Mouse (Mus musculus): ENCODE measurements around the gene Ifi35.
"Not testable (repeated sequence)": the region's sequence is repeated elsewhere in the genome, so short reads cannot be mapped to it uniquely, and the experiment has no call there.

Ifi35 gene

DNA sequence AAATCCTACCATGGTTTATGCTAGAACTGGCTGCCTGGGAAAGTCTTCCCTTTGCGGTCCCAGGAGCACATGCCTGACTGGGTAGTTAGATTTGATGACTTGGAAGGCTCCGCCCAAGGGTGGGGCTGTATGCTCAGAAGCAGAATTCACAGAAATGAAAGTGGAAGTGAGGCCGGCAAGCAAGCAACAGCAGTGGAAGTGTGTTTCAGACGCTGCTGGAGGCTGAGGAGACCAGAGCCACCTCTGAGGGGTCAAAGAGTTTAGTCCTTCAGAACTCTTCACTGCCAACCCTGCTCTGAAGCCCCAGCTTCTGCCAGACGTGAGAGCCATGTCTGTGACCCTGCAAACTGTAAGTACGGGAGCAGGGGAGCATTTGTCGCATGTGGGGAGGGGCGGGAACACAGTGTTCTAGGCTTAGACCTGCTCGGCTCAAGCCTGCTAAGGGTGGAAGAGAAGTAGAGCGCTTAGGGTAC lies at the start of gene Ifi35:
Gene Ifi35, plus strand, starts transcription at position 134 of the 473 bp plus-strand sequence.
- peak; percentile 75 for DNase-seq

DNA sequence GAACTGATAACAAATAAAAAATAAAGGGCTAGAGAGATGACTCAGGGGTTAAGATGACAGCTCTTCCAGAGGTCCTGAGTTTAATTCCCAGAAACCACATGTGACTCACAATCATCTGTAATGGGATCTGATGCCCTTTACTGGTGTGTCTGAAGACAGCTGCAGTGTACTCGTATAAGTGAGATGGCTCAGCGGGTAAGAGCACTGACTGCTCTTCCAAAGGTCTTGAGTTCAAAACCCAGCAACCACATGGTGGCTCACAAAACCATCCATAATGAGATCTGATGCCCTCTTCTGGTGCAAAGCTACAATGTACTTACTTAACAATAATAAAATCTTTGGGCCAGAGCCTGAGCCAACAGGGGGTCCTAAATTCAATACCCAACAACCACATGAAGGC lies 32.9 kb upstream of the Ifi35 start:
- no peak for DNase-seq

DNA sequence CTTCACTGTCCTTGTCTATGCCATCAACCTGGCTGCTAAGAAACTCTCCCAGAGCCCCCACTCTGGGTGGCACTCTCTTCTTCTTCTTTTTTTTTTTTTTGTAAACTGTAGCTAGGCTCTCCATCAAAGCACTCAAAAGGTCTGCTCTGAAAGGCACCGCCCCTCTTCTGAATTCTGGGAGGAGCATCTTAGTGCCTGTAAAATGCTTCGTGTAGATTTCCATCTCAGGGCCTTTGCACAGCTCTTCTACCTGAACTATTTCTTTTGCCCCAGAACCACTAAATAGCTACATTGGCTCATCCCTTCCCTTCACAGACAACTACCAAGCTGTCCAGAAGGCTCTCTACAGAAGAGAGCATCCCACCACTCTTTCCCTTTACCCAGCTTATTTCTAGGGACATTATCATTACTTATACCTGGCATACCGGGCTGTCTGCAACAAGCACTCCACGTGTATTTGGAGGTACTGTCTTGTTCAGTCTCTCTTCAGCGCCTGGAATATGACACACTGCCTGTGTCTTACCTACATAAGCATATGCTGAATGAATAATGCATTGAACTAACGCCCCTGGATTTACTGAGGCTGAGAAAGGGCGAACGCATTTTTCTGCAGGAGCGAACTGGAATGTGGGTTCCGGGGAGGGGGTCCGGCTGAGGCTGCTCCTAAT lies 31.6 kb upstream of the Ifi35 start:
- peak; percentile 30 for DNase-seq

DNA sequence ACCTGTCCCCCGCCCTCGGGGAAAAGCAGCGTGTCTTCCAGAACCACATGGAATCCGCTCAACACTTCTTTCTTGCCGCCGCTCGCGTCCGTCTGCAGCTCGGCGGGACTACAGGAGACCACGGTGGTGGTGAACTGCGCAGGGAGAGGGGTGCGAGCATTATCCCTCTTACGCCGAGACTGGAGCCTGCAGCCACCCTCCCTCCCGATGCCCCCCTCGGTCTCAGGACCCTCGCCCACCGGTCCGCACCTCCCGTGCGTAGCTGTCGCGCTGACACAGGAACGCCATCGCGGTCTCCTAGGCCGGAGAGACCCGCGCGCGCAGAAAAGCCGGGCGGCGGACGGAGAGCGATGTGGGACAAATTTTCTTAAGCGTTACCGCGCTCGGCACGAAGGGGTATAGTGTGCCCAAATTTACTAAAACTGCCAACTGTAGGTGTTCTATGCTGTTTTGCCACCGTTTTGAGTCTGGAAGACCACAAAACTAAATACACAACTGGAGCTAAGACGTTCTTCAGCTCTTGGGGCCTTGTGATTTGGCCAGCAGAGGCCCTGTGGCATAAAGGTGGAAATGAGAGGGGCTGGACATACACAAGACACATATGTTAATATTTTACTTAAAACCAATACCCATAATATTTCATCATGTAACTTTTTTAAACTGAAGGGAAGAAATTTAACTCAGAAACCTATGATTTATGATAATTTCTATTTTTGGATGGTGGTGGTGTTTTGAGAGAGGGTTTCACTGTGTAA lies 30.9 kb upstream of the Ifi35 start, which contains the start of gene Aarsd1:
Gene Aarsd1, minus strand, starts transcription at position 515 of the 755 bp plus-strand sequence.
- DNase-seq = peak; percentile 93

DNA sequence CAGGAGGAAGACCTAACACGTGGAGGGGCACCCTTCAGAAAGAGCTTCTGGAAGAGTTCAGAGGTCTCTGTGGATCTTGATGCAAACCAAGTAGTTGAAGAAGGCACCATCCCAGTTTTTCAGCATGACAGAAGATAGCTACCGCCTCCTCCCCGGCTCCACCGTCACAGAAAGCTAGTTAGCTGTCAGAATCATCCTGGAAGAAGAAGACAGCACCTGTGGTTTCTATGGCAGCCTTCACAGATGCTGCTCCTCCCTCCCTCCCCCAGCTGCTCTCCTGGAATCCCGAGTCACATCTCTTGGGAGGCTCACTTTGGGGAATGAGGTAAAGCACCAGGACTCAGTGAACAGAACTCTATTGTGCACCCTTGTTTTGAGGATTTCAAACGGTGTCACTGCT lies 29.2 kb upstream of the Ifi35 start:
- no peak for DNase-seq

DNA sequence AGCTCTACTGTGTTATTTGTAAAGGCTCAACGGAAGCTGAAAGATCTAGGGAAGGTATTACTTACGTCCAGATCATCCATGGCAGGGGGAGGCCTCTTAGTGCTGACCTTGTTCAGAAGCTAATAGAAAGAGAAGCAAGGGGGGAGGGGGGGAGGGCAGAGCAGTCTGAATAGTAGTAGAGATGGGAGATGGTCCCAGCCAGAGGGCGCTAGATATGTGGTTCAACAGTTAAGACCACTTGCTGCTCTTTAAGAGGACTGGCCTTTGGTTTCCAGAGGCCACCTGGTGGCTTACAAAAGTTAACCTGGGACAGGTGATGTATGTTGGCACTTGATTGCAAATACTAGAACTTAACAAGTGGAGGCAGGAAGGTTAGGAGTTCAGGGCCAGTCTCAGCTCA lies 28.6 kb upstream of the Ifi35 start:
- no peak for DNase-seq

DNA sequence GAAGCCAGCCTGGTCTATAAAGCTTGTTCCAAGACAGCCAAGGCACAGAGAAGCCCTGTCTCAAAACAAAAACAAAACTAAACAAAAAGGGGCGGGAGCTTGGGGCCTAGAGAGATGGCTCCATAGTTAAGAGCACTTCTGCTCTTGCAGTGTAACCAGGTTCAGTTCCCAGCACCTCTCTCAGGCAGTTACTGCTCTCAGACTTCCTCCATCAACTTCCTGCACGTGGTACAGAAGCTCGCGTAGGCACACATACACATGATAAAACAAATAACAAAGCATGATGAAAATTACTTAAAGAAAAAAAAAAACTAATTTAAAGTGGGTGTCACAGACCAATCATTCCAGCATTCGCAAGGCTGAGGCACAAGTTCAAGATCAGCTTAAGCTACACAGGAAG lies 28.1 kb upstream of the Ifi35 start:
- no peak for DNase-seq

DNA sequence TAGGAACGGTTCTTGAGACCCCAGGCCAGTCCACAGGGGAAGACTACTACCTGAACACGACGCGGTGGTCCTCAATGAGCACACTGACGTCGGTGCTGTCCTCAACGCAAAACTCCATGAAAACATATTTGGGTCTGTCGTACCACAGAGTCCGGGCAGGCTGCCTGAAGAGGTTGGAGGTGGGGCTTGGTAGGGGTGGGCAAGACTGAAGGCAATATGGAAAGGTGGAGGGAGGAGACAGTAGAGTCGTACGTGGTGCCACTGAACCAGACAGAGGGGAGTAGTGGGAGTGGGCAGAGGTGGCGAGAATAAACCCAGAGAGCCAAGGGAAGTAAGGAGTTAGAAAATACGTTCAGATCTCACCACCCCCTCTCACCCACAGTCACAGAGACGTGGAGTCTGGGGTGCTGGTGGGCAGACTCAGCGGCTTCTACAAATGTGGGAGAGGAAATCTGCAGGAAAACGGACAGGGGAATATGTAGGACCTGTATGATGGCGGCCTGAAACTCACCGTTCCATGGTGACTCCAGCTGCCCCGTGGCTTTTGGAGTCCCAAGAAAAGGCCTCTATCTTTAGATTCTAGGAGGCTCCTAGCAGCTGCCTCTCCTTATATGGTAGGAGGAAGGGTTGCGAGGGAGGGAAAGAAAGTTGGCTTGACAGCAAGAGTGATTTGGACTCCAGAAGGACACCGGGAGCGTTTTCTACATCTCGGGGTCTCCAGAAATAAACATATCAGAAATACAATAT lies 23.9 kb upstream of the Ifi35 start, which contains the start of gene Gm27029:
Gene Gm27029, minus strand, starts transcription at position 692 of the 747 bp plus-strand sequence.
- peak; percentile 21 for DNase-seq

DNA sequence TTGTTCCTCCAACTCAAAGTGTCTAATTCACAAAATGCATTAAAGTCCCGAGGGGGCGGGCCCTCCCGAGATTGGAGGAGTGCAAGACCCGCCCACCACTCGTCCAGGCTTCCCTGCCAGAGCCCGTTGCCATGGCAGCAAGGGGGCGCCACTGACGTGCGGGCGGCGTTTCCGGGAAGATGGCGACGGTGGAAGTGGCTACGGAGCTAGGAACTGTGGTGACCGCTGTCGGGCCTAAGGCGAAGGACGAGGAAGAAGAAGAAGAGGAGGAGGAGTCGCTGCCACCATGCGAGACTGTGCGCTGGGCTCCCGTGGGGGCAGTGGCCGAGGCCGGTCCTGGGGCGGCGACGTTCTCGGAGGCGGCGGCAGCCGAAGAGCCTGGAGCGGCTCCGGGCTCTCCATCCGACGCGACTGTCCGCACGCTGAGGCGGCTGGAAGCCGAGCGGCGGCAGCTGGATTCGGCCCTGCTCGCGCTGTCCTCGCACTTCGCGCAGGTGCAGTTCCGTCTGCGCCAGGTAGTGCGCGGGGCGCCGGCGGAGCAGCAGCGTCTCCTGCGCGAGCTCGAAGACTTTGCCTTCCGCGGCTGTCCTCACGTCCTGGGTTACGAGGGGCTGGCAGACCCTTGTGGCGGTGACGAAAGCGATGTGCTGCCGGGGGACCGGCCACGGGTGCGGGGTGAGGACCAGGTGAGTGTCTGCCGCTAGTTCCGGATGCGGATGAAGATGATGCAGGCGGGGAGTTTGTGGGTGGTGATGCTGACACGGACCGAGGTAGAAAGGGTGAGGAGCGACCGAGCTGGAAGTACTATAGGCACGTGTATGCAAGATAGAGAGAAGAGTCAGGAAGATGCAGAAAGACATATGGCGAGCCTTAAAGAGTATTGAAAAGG lies 23.0 kb upstream of the Ifi35 start, which contains the start of the genes Rundc1 and Ptges3l:
Gene Rundc1, plus strand, starts transcription at position 161 of the 889 bp plus-strand sequence.
Gene Ptges3l, minus strand, starts transcription at position 409 of the 889 bp plus-strand sequence.
- peak; percentile 99 for DNase-seq

DNA sequence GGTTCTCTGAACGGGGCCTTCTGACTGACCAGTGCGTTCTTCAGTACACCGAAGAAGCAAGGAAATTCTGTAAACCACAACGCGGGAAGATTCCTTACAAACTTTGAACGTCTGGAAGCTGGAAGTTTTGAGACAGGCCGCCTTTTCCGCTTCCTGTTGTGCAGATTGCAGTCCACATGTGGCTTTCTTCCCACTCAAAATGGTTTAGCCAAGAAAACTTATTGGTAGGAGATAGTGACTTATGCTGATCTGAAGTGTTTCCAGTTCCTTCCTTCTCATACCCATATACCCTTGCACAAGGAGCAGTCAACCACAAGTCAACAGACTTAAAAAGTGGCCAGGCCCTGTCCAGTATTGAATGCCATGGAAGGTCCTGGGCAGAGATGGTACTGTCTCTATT lies 22.0 kb upstream of the Ifi35 start:
- no peak for DNase-seq

DNA sequence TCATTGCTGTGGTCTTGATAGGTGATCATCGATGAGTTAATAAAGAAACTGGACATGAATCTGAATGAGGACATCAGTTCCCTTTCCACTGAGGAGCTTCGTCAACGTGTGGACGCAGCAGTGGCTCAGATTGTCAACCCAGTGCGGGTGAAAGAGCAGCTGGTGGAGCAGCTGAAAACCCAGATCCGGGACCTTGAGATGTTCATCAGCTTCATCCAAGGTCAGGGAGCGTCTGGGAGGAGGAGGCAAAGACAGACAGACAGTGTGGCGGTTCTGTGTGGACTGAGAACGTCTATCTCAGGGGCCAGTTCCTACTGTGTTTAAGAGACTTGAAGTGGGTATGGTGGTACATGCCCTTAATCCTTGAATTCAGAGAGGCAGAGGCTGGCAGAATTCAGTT lies 16.9 kb upstream of the Ifi35 start:
- DNase-seq = no peak

DNA sequence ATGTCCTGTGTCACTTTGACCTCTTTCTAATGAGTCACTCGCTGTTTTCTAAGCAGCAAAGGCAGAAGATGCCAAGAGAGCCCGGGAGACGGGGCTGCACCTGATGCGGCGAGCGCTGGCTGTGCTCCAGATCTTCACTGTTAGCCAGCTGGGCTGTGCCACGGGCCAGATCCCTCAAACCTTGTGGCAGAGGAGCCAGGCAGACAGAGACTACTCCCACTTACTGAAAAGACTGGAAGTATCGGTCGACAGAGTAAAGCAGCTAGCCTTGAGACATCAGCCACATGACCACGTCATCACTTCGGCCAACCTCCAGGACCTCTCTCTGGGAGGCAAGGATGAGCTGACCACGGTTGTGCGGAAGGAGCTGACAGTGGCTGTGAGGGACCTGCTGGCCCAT lies 14.8 kb upstream of the Ifi35 start:
- no peak for DNase-seq

DNA sequence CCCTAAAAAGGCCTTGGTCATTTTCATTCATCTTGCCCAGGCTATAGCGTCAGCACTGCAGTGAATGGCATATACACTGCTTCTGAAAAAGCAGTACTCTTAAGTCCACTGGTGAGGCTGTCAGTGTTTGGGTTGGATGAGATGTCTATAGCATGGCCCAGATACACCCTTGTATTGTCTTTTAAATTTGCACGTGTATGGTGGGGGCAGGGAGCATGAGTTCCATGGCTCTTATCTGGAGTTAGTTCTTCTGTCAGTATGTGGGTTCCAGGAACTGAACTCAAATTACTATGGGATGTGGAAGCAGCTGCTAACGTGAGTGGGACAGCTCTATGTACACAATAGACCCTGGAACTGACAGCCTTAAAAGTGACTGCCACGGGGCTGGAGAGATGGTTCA lies 12.4 kb upstream of the Ifi35 start:
- no peak for DNase-seq

DNA sequence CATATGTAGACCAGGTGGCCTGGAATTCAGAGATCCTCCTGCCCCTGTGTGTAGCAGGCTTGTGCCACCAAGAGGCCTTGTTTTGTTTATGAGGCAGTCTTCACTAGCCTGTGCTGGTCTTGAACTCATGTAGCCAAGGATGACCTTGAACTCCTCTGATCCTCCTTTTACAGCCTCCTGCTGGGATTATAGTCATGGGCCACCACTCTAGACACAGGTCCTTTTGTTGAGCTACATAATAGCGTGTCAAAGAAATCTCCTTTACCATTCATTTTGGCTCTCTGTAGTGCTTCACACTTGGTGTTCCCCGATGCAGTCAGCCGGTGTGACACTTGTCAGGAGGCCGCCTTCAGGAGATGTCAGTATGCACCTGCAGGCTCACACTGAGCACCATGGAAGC lies 11.3 kb upstream of the Ifi35 start:
- no peak for DNase-seq

DNA sequence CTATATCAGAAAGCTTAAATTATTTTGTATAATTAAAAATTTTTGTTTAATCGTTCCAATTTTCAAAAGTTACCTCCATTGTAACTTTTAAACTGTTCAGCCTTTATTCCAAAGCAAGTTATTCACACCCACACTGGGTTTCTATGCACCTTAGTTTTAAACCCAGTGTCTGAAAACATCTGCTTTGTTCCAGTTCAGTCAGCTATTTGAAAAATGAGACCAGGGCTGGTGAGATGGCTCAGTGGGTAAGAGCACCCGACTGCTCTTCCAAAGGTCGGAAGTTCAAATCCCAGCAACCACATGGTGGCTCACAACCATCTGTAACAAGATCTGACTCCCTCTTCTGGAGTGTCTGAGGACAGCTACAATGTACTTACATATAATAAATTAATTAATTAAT lies 10.2 kb upstream of the Ifi35 start:
- not testable (repeated sequence) for DNase-seq

DNA sequence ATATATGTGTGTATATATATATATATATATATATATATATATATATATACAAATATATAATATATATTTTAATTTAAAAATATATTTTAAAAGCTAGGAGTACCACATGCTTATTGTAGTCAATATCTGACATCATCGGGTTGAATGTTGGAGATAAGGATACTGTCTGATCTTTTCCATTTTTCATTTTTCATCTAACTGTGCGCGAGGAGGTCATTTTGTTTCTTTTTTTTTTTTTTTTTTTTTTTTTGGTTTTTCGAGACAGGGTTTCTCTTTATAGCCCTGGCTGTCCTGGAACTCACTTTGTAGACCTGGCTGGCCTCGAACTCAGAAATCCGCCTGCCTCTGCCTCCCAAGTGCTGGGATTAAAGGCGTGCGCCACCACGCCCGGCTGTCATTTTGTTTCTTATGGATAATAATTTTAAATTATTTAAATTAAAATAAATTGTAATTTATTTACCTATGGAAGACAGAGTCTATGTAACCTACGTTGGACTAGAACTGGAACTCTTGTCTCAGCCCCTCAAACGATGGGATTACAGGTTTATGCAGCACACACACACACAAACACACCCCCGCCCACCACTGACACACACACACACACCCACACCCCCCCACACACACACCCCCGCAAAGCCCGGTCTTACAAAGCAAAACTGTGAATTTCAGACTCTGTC lies 6.6 kb upstream of the Ifi35 start:
- not testable (repeated sequence) for DNase-seq

DNA sequence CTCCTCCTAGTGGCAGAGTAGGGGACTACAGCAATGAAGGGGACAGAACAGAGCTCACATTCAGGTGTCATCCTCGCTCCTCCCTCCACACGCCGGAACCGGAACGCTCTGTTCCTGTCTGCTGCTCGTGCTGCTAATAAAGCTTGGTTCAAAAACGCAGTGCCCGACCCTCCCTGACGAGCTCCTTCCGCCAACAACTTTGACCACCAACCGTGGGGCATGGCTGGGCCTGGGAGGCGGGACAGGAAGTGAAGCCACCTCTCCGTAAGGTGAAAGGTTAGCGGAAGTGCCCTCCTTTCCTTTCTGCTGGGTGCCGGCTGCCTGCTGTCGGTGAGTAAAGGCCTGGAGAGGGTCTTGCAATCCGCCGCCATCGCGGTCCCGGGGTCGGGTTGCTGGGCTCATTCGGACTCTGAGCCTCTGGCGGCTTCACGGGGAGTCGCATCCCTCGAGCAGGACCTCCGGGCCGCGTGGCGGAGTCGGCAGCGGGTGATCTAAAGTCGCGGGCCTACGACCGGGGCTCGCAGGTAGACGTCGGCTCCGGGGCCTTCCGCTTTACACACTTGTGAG lies 6.0 kb upstream of the Ifi35 start, which contains the start of gene Rpl27:
Gene Rpl27, plus strand, starts transcription at position 172 of the 567 bp plus-strand sequence.
- peak; percentile 97 for DNase-seq

DNA sequence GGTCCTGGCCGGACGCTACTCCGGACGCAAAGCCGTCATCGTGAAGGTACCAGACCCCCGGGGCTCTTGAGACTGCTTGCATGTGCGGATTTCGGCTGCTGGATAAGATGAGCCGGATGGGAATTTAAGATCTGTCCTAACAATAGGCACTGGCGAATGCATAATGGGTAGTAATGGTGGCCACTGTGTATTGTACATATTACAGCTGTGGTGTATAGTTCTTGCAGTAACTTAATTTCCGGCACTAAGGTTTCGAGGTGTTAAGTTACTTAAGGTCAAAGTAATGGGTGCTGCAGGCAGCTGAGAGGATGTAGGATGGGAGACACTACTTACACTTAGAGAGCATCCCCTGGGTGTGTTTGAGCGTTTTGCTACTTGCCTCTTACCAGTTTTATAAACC lies 5.4 kb upstream of the Ifi35 start:
- no peak for DNase-seq

DNA sequence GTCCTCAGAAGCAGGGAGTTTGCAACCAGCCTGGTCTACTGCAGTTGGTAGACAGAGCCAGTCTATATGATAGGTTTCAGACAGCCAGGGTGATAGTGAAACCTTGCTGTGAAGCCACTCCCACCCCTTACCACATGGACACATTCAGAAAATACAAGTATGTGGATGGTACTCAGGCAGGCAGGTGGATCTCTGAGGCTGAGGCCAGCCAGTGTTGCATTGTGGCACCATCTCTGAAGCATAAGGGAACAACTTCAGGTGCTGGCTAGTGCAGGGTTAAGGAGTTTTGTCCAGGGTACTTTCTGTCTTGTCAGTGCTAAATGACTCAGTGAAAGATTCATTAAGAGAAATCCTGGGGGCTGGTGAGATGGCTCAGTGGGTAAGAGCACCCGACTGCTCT lies 1.9 kb upstream of the Ifi35 start:
- no peak for DNase-seq

DNA sequence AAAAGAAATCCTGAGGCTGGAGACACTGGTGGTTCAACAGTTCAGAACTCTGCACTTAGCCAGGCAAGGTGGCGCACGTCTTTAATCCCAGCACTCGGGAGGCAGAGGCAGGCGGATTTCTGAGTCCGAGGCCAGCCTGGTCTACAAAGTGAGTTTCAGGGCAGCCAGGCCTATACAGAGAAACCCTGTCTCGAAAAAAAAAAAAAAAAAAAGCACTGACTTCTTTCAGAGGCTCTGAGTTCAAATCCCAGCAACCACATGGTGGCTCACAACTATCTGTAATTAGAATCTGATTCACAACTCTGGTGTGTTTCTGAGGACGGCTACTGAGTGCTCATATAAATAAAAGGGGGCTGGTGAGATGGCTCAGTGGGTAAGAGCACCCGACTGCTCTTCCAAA lies 1.3 kb upstream of the Ifi35 start:
- not testable (repeated sequence) for DNase-seq

DNA sequence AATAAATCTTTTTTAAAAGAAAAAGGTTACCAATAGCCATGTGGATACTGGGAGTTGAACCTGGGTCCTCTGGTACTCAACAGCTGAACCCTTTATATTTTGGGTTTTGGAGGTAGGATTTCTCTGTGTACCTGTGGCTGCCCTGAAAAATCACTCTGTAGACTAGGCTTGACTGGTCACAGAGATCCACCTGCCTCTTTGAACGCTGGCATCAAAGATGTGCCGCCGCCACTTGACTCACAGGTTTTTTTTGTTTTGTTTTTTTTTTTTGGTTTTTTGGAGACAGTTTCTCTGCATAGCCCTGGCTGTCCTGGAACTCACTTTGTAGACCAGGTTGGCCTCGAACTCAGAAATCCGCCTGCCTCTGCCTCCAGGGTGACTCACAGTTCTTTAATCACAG lies 421 bp upstream of the Ifi35 start:
- peak; percentile 23 for DNase-seq
